Mouse (Mus musculus): ENCODE data around the gene Fam78a. TPM values are rescaled to one million over a fixed set of nuclear protein-coding genes. Genes with fewer than 3 reads are reported as not detected.

Gene Fam78a
- polyA plus RNA-seq, 1 experiment from 2014 or later, result 27.6 TPM

- peak; percentile 86 for ATAC-seq (replicated peaks; ENCODE audit: extremely low read depth, insufficient read depth, low FRiP score)
- H3K4me2 ChIP-seq (ENCODE audit: low read depth, low read length), result peak overlapping the region; percentile 54
These were observed 43.2 kb upstream of the Fam78a start for GRCm38 (mm10) chr2:32127653-32128535.

GRCm38 (mm10) chr2:32121785-32122184 is 37.1 kb upstream of the Fam78a start:
- no peak for ATAC-seq (replicated peaks; ENCODE audit: extremely low read depth, insufficient read depth, low FRiP score)
- H3K4me3 ChIP-seq (ENCODE audit: low read length), result no peak overlapping the region
- no peak overlapping the region for H3K27ac ChIP-seq (ENCODE audit: low read length)
- H3K36me3 ChIP-seq (ENCODE audit: control insufficient read depth, insufficient read depth), result no peaks in the 10 kb centered on the region
- no peak overlapping the region for H3K9ac ChIP-seq (ENCODE audit: low read length)
- H3K4me1 ChIP-seq (ENCODE audit: control insufficient read depth, insufficient read depth, low read length), result no peaks in the 10 kb centered on the region
- no peak overlapping the region for H3K4me2 ChIP-seq (ENCODE audit: low read depth, low read length)
- WGBS, result 82% methylated on average over 2 of the region's 2 CpGs
- no peaks in the 10 kb centered on the region for H3K27me3 ChIP-seq (ENCODE audit: control insufficient read depth, insufficient read depth, low read length)
- no peaks in the 10 kb centered on the region for H3K9me3 ChIP-seq (replicated peaks; ENCODE audit: control insufficient read depth, low read length)

More at GRCm38 (mm10) chr2:32127653-32128535, 43.2 kb upstream of the Fam78a start:
- H3K27me3 ChIP-seq (ENCODE audit: control insufficient read depth, insufficient read depth, low read length), result no peaks in the 10 kb centered on the region
- WGBS, result 11% methylated on average over 16 of the region's 16 CpGs
- H3K4me3 ChIP-seq (ENCODE audit: low read length), result peak overlapping the region; percentile 5
- H3K27ac ChIP-seq (ENCODE audit: low read length), result peak overlapping the region; percentile 93
- peaks cover 42% of the 10 kb centered on the region for H3K4me1 ChIP-seq (ENCODE audit: control insufficient read depth, insufficient read depth, low read length)
- no peaks in the 10 kb centered on the region for H3K36me3 ChIP-seq (ENCODE audit: control insufficient read depth, insufficient read depth)
- H3K9ac ChIP-seq (ENCODE audit: low read length), result peak overlapping the region; percentile 67
- no peaks in the 10 kb centered on the region for H3K9me3 ChIP-seq (replicated peaks; ENCODE audit: control insufficient read depth, low read length)

GRCm38 (mm10) chr2:32121150-32121549 is 36.5 kb upstream of the Fam78a start:
- 46% methylated on average over 5 of the region's 5 CpGs for WGBS
- ATAC-seq (replicated peaks; ENCODE audit: extremely low read depth, insufficient read depth, low FRiP score), result 0 out of 2 replicates have a peak, but pooled peaks have one; percentile 32

GRCm38 (mm10) chr2:32119802-32120750 is 35.4 kb upstream of the Fam78a start:
- H3K27me3 ChIP-seq (ENCODE audit: control insufficient read depth, insufficient read depth, low read length), result no peaks in the 10 kb centered on the region
- no peak for ATAC-seq (replicated peaks; ENCODE audit: extremely low read depth, insufficient read depth, low FRiP score)
- no peak overlapping the region for H3K27ac ChIP-seq (ENCODE audit: low read length)
- no peaks in the 10 kb centered on the region for H3K4me1 ChIP-seq (ENCODE audit: control insufficient read depth, insufficient read depth, low read length)
- H3K4me2 ChIP-seq (ENCODE audit: low read depth, low read length), result no peak overlapping the region
- H3K36me3 ChIP-seq (ENCODE audit: control insufficient read depth, insufficient read depth), result no peaks in the 10 kb centered on the region
- H3K9ac ChIP-seq (ENCODE audit: low read length), result no peak overlapping the region
- H3K4me3 ChIP-seq (ENCODE audit: low read length), result no peak overlapping the region
- 89% methylated on average over 20 of the region's 20 CpGs for WGBS
- no peaks in the 10 kb centered on the region for H3K9me3 ChIP-seq (replicated peaks; ENCODE audit: control insufficient read depth, low read length)

More at GRCm38 (mm10) chr2:32121150-32121549, 36.5 kb upstream of the Fam78a start:
- Histone ChIP-seq H3K27me3 (ENCODE audit: control insufficient read depth, insufficient read depth, low read length) (no peaks in the 10 kb centered on the region), H3K9me3 (replicated peaks; ENCODE audit: control insufficient read depth, low read length) (no peaks in the 10 kb centered on the region), H3K36me3 (ENCODE audit: control insufficient read depth, insufficient read depth) (no peaks in the 10 kb centered on the region), H3K4me2 (ENCODE audit: low read depth, low read length) (no peak overlapping the region), H3K4me1 (ENCODE audit: control insufficient read depth, insufficient read depth, low read length) (no peaks in the 10 kb centered on the region), H3K27ac (ENCODE audit: low read length) (no peak overlapping the region), H3K4me3 (ENCODE audit: low read length) (no peak overlapping the region), H3K9ac (ENCODE audit: low read length) (no peak overlapping the region)

- H3K4me2 ChIP-seq (ENCODE audit: low read depth, low read length), result no peak overlapping the region
- 72% methylated on average over 4 of the region's 4 CpGs for WGBS
- no peaks in the 10 kb centered on the region for H3K4me1 ChIP-seq (ENCODE audit: control insufficient read depth, insufficient read depth, low read length)
- H3K27me3 ChIP-seq (ENCODE audit: control insufficient read depth, insufficient read depth, low read length), result no peaks in the 10 kb centered on the region
- no peak overlapping the region for H3K27ac ChIP-seq (ENCODE audit: low read length)
- H3K9me3 ChIP-seq (replicated peaks; ENCODE audit: control insufficient read depth, low read length), result no peaks in the 10 kb centered on the region
- H3K9ac ChIP-seq (ENCODE audit: low read length), result no peak overlapping the region
- no peak overlapping the region for H3K4me3 ChIP-seq (ENCODE audit: low read length)
- ATAC-seq (replicated peaks; ENCODE audit: extremely low read depth, insufficient read depth, low FRiP score), result no peak
- H3K36me3 ChIP-seq (ENCODE audit: control insufficient read depth, insufficient read depth), result no peaks in the 10 kb centered on the region
These were observed 31.2 kb upstream of the Fam78a start for GRCm38 (mm10) chr2:32115851-32116268.

GRCm38 (mm10) chr2:32112548-32112947 is 27.9 kb upstream of the Fam78a start:
- Histone ChIP-seq H3K27ac (ENCODE audit: low read length) (no peak overlapping the region), H3K27me3 (ENCODE audit: control insufficient read depth, insufficient read depth, low read length) (no peaks in the 10 kb centered on the region), H3K36me3 (ENCODE audit: control insufficient read depth, insufficient read depth) (peaks cover 9% of the 10 kb centered on the region), H3K4me1 (ENCODE audit: control insufficient read depth, insufficient read depth, low read length) (no peaks in the 10 kb centered on the region), H3K4me3 (ENCODE audit: low read length) (no peak overlapping the region), H3K9ac (ENCODE audit: low read length) (no peak overlapping the region), H3K4me2 (ENCODE audit: low read depth, low read length) (no peak overlapping the region), H3K9me3 (replicated peaks; ENCODE audit: control insufficient read depth, low read length) (no peaks in the 10 kb centered on the region)
- WGBS, result 71% methylated on average over 2 of the region's 2 CpGs
- no peak for ATAC-seq (replicated peaks; ENCODE audit: extremely low read depth, insufficient read depth, low FRiP score)

GRCm38 (mm10) chr2:32111268-32111667 is 26.6 kb upstream of the Fam78a start:
- WGBS, result 87% methylated on average over 1 of the region's 1 CpGs
- Histone ChIP-seq H3K36me3 (ENCODE audit: control insufficient read depth, insufficient read depth) (peaks cover 9% of the 10 kb centered on the region), H3K9me3 (replicated peaks; ENCODE audit: control insufficient read depth, low read length) (no peaks in the 10 kb centered on the region), H3K4me3 (ENCODE audit: low read length) (no peak overlapping the region), H3K27me3 (ENCODE audit: control insufficient read depth, insufficient read depth, low read length) (no peaks in the 10 kb centered on the region), H3K4me1 (ENCODE audit: control insufficient read depth, insufficient read depth, low read length) (peaks cover 2% of the 10 kb centered on the region; the same call in 1 of the 2 replicates), H3K9ac (ENCODE audit: low read length) (no peak overlapping the region), H3K27ac (ENCODE audit: low read length) (no peak overlapping the region), H3K4me2 (ENCODE audit: low read depth, low read length) (no peak overlapping the region)
- ATAC-seq (replicated peaks; ENCODE audit: extremely low read depth, insufficient read depth, low FRiP score), result no peak

- peak overlapping the region; percentile 91 for H3K27ac ChIP-seq (ENCODE audit: low read length)
- H3K4me1 ChIP-seq (ENCODE audit: control insufficient read depth, insufficient read depth, low read length), result peaks cover 32% of the 10 kb centered on the region
- WGBS, result 77% methylated on average over 7 of the region's 7 CpGs
- H3K4me2 ChIP-seq (ENCODE audit: low read depth, low read length), result no peak overlapping the region
- no peak overlapping the region for H3K4me3 ChIP-seq (ENCODE audit: low read length)
- peak overlapping the region; percentile 55 for H3K9ac ChIP-seq (ENCODE audit: low read length)
- no peak for ATAC-seq (replicated peaks; ENCODE audit: extremely low read depth, insufficient read depth, low FRiP score)
- H3K36me3 ChIP-seq (ENCODE audit: control insufficient read depth, insufficient read depth), result peaks cover 9% of the 10 kb centered on the region
- H3K27me3 ChIP-seq (ENCODE audit: control insufficient read depth, insufficient read depth, low read length), result no peaks in the 10 kb centered on the region
- no peaks in the 10 kb centered on the region for H3K9me3 ChIP-seq (replicated peaks; ENCODE audit: control insufficient read depth, low read length)
These were observed 21.3 kb upstream of the Fam78a start for GRCm38 (mm10) chr2:32105930-32106329.
